Mouse (Mus musculus) hindbrain, embryonic 11.5 days (tissue): ENCODE measurements around the gene Tbc1d2b. TPM values are rescaled to one million over a fixed set of nuclear protein-coding genes. Genes with fewer than 3 reads are reported as not detected.

Source experiments
- ATAC-seq: fragments of 200-750 bp; cut with Nextera tagmentation; 2 replicates; pipeline ENCODE4 v1.8.0; 2017; ENCODE audit warnings: mild to moderate bottlenecking, moderate TSS enrichment, moderate library complexity; ENCODE audit not compliant: low FRiP score
- DNase-seq: peaks from one replicate; pipeline ENCODE4 v3.0.0-alpha.2; 2015; ENCODE audit warnings: low spot score
- H3K27ac ChIP-seq: fragments of 300-500 bp; sonication (generic); 2 replicates; pipeline ENCODE4 v1.5.1; 2014; ENCODE audit warnings: mild to moderate bottlenecking, low read depth, low read length
- H3K27me3 ChIP-seq: fragments of 300-500 bp; sonication (generic); 2 replicates; pipeline ENCODE4 v1.6.1; 2014; ENCODE audit warnings: mild to moderate bottlenecking, low read length, moderate library complexity, mixed read lengths; ENCODE audit not compliant: control insufficient read depth, insufficient read depth
- H3K36me3 ChIP-seq: fragments of 300-500 bp; sonication (generic); 2 replicates; pipeline ENCODE4 v1.6.1; 2014; ENCODE audit warnings: mild to moderate bottlenecking, low read length, moderate library complexity, mixed read lengths; ENCODE audit not compliant: control insufficient read depth, insufficient read depth
- H3K4me1 ChIP-seq: fragments of 300-500 bp; sonication (generic); replicated peaks from 2 replicates; pipeline ENCODE4 v1.6.1; 2014; ENCODE audit warnings: low read length, mixed read lengths; ENCODE audit not compliant: control insufficient read depth, insufficient read depth
- H3K4me2 ChIP-seq: fragments of 300-500 bp; sonication (generic); replicated peaks from 2 replicates; pipeline ENCODE4 v1.6.1; 2014; ENCODE audit warnings: mild to moderate bottlenecking, low read depth, low read length
- H3K4me3 ChIP-seq: fragments of 300-500 bp; sonication (generic); 2 replicates; pipeline ENCODE4 v1.5.1; 2014; ENCODE audit warnings: low read depth, low read length
- H3K9ac ChIP-seq: fragments of 300-500 bp; sonication (generic); 2 replicates; pipeline ENCODE4 v1.6.1; 2014; ENCODE audit warnings: low read depth, low read length
- H3K9me3 ChIP-seq: fragments of 300-500 bp; sonication (generic); 2 replicates; pipeline ENCODE4 v1.6.1; 2016; ENCODE audit warnings: low read length; ENCODE audit not compliant: control insufficient read depth
- WGBS: fragments of 180-500 bp; shearing (Covaris S2); extraction: QIAGEN DNeasy Blood & Tissue Kit; methylation state at CpG from one replicate; pipeline ENCODE4 v1.1.7; 2014; 5-methylcytosine and 5-hydroxymethylcytosine counted together
- polyA plus RNA-seq: library from polyadenylated mRNA; unstranded; fragments of >200 nt; fragmentation: Nextera tagmentation; extraction: Ambion mirVana; gene quantifications from 2 replicates; pipeline ENCODE4 v1.2.1, GENCODE M21; 2014

Tbc1d2b gene
- polyA plus RNA-seq, 1 experiment from 2014 or later = 8.0 TPM

GRCm38 (mm10) chr9:90293641-90294398 is 23.2 kb upstream of the Tbc1d2b start:
- Histone ChIP-seq H3K36me3 (no peaks in the 10 kb centered on the region), H3K27ac (no peak overlapping the region), H3K9me3 (no peaks in the 10 kb centered on the region), H3K4me3 (no peak overlapping the region), H3K4me2 (no peak overlapping the region), H3K4me1 (no peaks in the 10 kb centered on the region), H3K9ac (no peak overlapping the region), H3K27me3 (no peaks in the 10 kb centered on the region)
- 66% methylated on average over 3 of the region's 3 CpGs for WGBS
- no peak for ATAC-seq
- no peak for DNase-seq

- no peak overlapping the region for H3K9ac ChIP-seq
- H3K36me3 ChIP-seq = no peaks in the 10 kb centered on the region
- no peak overlapping the region for H3K4me3 ChIP-seq
- no peaks in the 10 kb centered on the region for H3K4me1 ChIP-seq
- no peak overlapping the region for H3K4me2 ChIP-seq
- no peaks in the 10 kb centered on the region for H3K9me3 ChIP-seq
- DNase-seq (no peak), ATAC-seq (no peak)
- H3K27me3 ChIP-seq = no peaks in the 10 kb centered on the region
- WGBS = 94% methylated on average over 3 of the region's 3 CpGs
- H3K27ac ChIP-seq = no peak overlapping the region
Observed at GRCm38 (mm10) chr9:90278397-90278796, 7.8 kb upstream of the Tbc1d2b start.

- H3K4me1 ChIP-seq = no peaks in the 10 kb centered on the region
- no peaks in the 10 kb centered on the region for H3K27me3 ChIP-seq
- 82% methylated on average over 2 of the region's 2 CpGs for WGBS
- H3K9ac ChIP-seq = no peak overlapping the region
- H3K9me3 ChIP-seq = no peaks in the 10 kb centered on the region
- no peaks in the 10 kb centered on the region for H3K36me3 ChIP-seq
- no peak overlapping the region for H3K4me3 ChIP-seq
- DNase-seq (no peak), ATAC-seq (no peak)
- no peak overlapping the region for H3K27ac ChIP-seq
- H3K4me2 ChIP-seq = no peak overlapping the region
Observed at GRCm38 (mm10) chr9:90277884-90278283, 7.3 kb upstream of the Tbc1d2b start.

- Histone ChIP-seq H3K27me3 (no peaks in the 10 kb centered on the region), H3K9me3 (no peaks in the 10 kb centered on the region), H3K9ac (no peak overlapping the region), H3K4me1 (no peaks in the 10 kb centered on the region), H3K4me3 (no peak overlapping the region), H3K27ac (no peak overlapping the region), H3K4me2 (no peak overlapping the region), H3K36me3 (no peaks in the 10 kb centered on the region)
- no peak for ATAC-seq
- 61% methylated on average over 1 of the region's 1 CpGs for WGBS
- DNase-seq = no peak
Observed at GRCm38 (mm10) chr9:90276779-90277178, 6.2 kb upstream of the Tbc1d2b start.

GRCm38 (mm10) chr9:90275906-90276305 is 5.3 kb upstream of the Tbc1d2b start:
- no peaks in the 10 kb centered on the region for H3K4me1 ChIP-seq
- no peak overlapping the region for H3K4me3 ChIP-seq
- WGBS = 91% methylated on average over 5 of the region's 5 CpGs
- no peak overlapping the region for H3K27ac ChIP-seq
- DNase-seq (no peak), ATAC-seq (no peak)
- H3K27me3 ChIP-seq = no peaks in the 10 kb centered on the region
- no peaks in the 10 kb centered on the region for H3K9me3 ChIP-seq
- no peak overlapping the region for H3K4me2 ChIP-seq
- no peaks in the 10 kb centered on the region for H3K36me3 ChIP-seq
- no peak overlapping the region for H3K9ac ChIP-seq

GRCm38 (mm10) chr9:90275500-90275899 is 4.9 kb upstream of the Tbc1d2b start:
- Histone ChIP-seq H3K4me2 (no peak overlapping the region), H3K9me3 (no peaks in the 10 kb centered on the region), H3K36me3 (no peaks in the 10 kb centered on the region), H3K4me3 (no peak overlapping the region), H3K27me3 (no peaks in the 10 kb centered on the region), H3K9ac (no peak overlapping the region), H3K27ac (no peak overlapping the region), H3K4me1 (no peaks in the 10 kb centered on the region)
- DNase-seq = no peak
- WGBS = 68% methylated on average over 2 of the region's 2 CpGs
- no peak for ATAC-seq

GRCm38 (mm10) chr9:90274516-90274915 is 3.9 kb upstream of the Tbc1d2b start:
- H3K27me3 ChIP-seq = no peaks in the 10 kb centered on the region
- no peak for DNase-seq
- no peak overlapping the region for H3K27ac ChIP-seq
- no peak overlapping the region for H3K4me2 ChIP-seq
- ATAC-seq = no peak
- no peak overlapping the region for H3K9ac ChIP-seq
- H3K9me3 ChIP-seq = no peaks in the 10 kb centered on the region
- H3K4me3 ChIP-seq = no peak overlapping the region
- 83% methylated on average over 3 of the region's 3 CpGs for WGBS
- H3K4me1 ChIP-seq = no peaks in the 10 kb centered on the region
- no peaks in the 10 kb centered on the region for H3K36me3 ChIP-seq

- Histone ChIP-seq H3K4me1 (no peaks in the 10 kb centered on the region; the same call in 1 of the 2 replicates), H3K4me2 (no peak overlapping the region), H3K36me3 (no peaks in the 10 kb centered on the region), H3K27ac (no peak overlapping the region), H3K9ac (no peak overlapping the region), H3K9me3 (no peaks in the 10 kb centered on the region), H3K4me3 (no peak overlapping the region), H3K27me3 (no peaks in the 10 kb centered on the region)
- no peak for DNase-seq
- no peak for ATAC-seq
- 61% methylated on average over 12 of the region's 12 CpGs for WGBS
Observed at GRCm38 (mm10) chr9:90272346-90272745, 1.7 kb upstream of the Tbc1d2b start.

- DNase-seq = no peak
- H3K4me3 ChIP-seq = no peak overlapping the region
- H3K27me3 ChIP-seq = no peaks in the 10 kb centered on the region
- ATAC-seq = no peak
- no peaks in the 10 kb centered on the region for H3K36me3 ChIP-seq
- 62% methylated on average over 5 of the region's 5 CpGs for WGBS
- no peak overlapping the region for H3K4me2 ChIP-seq
- no peak overlapping the region for H3K9ac ChIP-seq
- no peaks in the 10 kb centered on the region; the same call in 1 of the 2 replicates for H3K4me1 ChIP-seq
- H3K9me3 ChIP-seq = no peaks in the 10 kb centered on the region
- no peak overlapping the region for H3K27ac ChIP-seq
Observed at GRCm38 (mm10) chr9:90271541-90272090, 1.0 kb upstream of the Tbc1d2b start.
